Mouse (Mus musculus) kidney, adult 10 weeks (tissue): ENCODE measurements around the gene Ccdc173. TPM values are rescaled to one million over a fixed set of nuclear protein-coding genes. Genes with fewer than 3 reads are reported as not detected.

Experiments
- polyA plus RNA-seq: library from polyadenylated mRNA; stranded (reverse); fragments of 350-450 nt; fragmentation: Illumina TruSeq; extraction: RNeasy Lipid Tissue Mini Kit (QIAGEN cat#74804); gene quantifications from one replicate; pipeline ENCODE4 v1.2.3, GENCODE M21; 2014; ENCODE audit warnings: low read depth, low replicate concordance

Gene Ccdc173
- 9.6 TPM for polyA plus RNA-seq

GRCm38 (mm10) chr2:69789429-69790069 lies at the start of gene Ccdc173, which contains the start of gene Phospho2:
Gene Ccdc173 (minus strand): TSS chr2:69789575.
Gene Phospho2 (plus strand): TSS chr2:69789623.

GRCm38 (mm10) chr2:69821711-69822110 lies 32.3 kb upstream of the Ccdc173 start, which contains the start of gene Klhl23:
Gene Klhl23 (plus strand): TSS chr2:69821944.

GRCm38 (mm10) chr2:69722273-69722649 lies 67.1 kb downstream of the Ccdc173 start, which contains the start of gene Ppig:
Gene Ppig (plus strand): TSS chr2:69722545.

GRCm38 (mm10) chr2:69712981-69713625 lies 76.3 kb downstream of the Ccdc173 start, which contains the start of gene Fastkd1:
Gene Fastkd1 (minus strand): TSS chr2:69713516.

Other genes with a start within 250 kb of the Ccdc173 start
- gene Lrp2, start 203.5 kb downstream of the Ccdc173 start, polyA plus RNA-seq = 458 TPM
- gene Bbs5, start 142.4 kb downstream of the Ccdc173 start, polyA plus RNA-seq = 27.0 TPM
- 0.40 TPM for gene Klhl41, start 119.5 kb downstream of the Ccdc173 start, polyA plus RNA-seq
- 59.7 TPM for gene Fastkd1, start 76.1 kb downstream of the Ccdc173 start, polyA plus RNA-seq
- gene Ppig, start 67.0 kb downstream of the Ccdc173 start, polyA plus RNA-seq = 161 TPM
- gene Phospho2, start within 50 bp of the Ccdc173 start, polyA plus RNA-seq = 66.9 TPM
- gene Klhl23, start 32.4 kb upstream of the Ccdc173 start, polyA plus RNA-seq = 4.0 TPM
- 479 TPM for gene Ssb, start 72.0 kb upstream of the Ccdc173 start, polyA plus RNA-seq
- gene Mettl5, start 96.0 kb upstream of the Ccdc173 start, polyA plus RNA-seq = 73.0 TPM
- 103 TPM for gene Ubr3, start 107.7 kb upstream of the Ccdc173 start, polyA plus RNA-seq
- 3.9 TPM for gene Myo3b, start 249.6 kb upstream of the Ccdc173 start, polyA plus RNA-seq